13 mouse cellular contexts compared by ENCODE assay signal in genomic region chr17:7707073-7707472, GRCm38 (mm10).
"Had no signal": no experiment of that assay in that cellular context is flagged by ENCODE, and none has a peak within 500 bp of the region (broad histone marks: within the 10 kb centered on the region; RNA-seq: fewer than 3 reads in every experiment).

No protein-coding gene starts in this region.

- H3K9me3 ChIP-seq: limb, embryonic 13.5 days; midbrain, embryonic 12.5 days; neural tube, embryonic 13.5 days; stomach, embryonic 15.5 days had no signal

- H3K4me1 ChIP-seq: limb, embryonic 13.5 days; midbrain, embryonic 12.5 days; neural tube, embryonic 13.5 days; stomach, embryonic 15.5 days had no signal

- H3K27ac ChIP-seq: limb, embryonic 13.5 days; liver, embryonic 14.5 days; macrophage; midbrain, embryonic 12.5 days; neural tube, embryonic 13.5 days; stomach, embryonic 15.5 days had no signal

- DNase-seq: kidney, adult 11 months; kidney, postnatal 14 days; left cerebral cortex, postnatal 4 days; right cerebral cortex, postnatal 14 days; thymus, adult 2 months; thymus, postnatal 36 days had no signal

- H3K9ac ChIP-seq: limb, embryonic 13.5 days; liver, embryonic 14.5 days; midbrain, embryonic 12.5 days; neural tube, embryonic 13.5 days; stomach, embryonic 15.5 days had no signal

- H3K27me3 ChIP-seq: limb, embryonic 13.5 days; midbrain, embryonic 12.5 days; neural tube, embryonic 13.5 days; stomach, embryonic 15.5 days had no signal

- H3K36me3 ChIP-seq: limb, embryonic 13.5 days; midbrain, embryonic 12.5 days; neural tube, embryonic 13.5 days; stomach, embryonic 15.5 days had no signal

- H3K4me2 ChIP-seq: limb, embryonic 13.5 days; midbrain, embryonic 12.5 days; neural tube, embryonic 13.5 days; stomach, embryonic 15.5 days had no signal

- ATAC-seq: midbrain, embryonic 16.5 days had no signal

- H3K4me3 ChIP-seq: limb, embryonic 13.5 days; midbrain, embryonic 12.5 days; neural tube, embryonic 13.5 days; stomach, embryonic 15.5 days had no signal
